Mouse (Mus musculus): ENCODE measurements around the gene Pagr1a. TPM values are rescaled to one million over a fixed set of nuclear protein-coding genes. Genes with fewer than 3 reads are reported as not detected.

The Pagr1a gene
- polyA plus RNA-seq, 1 experiment from 2014 or later, result 121 TPM

DNA sequence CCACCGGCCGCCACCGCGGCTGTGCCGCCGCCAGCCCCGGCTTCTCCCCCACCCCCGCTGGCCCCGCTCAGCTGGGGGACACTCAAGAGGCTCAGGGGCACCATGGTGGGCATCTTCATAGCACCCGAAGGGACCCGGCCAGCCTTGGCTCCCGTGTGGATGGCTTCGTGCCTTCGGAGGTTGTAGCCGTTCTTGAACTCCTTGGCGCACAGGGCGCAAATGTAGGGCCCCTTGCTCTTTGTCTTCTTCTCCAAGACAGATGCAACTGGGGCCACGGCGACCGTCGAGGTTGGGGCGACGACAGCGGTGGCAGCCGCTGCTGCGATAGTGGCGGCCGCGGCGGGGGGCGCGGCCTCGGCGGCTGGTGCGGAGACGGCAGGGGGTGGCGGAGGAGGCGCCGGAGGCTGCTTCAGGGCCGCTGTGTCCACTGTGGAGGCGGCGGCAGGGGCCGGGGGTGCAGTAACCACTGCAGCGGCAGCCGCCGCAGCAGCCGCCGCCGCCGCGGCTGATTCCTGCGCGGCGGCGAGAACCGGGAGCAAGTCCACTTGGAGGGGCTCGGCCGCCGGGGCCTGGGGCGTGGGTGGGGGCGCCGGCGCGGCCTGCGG lies 8.5 kb upstream of the Pagr1a start:
- Histone ChIP-seq H3K9me3 (no peaks in the 10 kb centered on the region), H3K4me3 (peak overlapping the region; percentile 92), H3K27me3 (ENCODE audit: poor library complexity, severe bottlenecking) (no peaks in the 10 kb centered on the region), H3K36me3 (replicated peaks) (peaks cover 76% of the 10 kb centered on the region), H3K4me1 (peaks cover 61% of the 10 kb centered on the region), H3K27ac (peak overlapping the region; percentile 100)
- peak; percentile 50 for DNase-seq (ENCODE audit: extremely low spot score, low spot score)
- WGBS, result under 1% methylated on average over 64 of the region's 65 CpGs

DNA sequence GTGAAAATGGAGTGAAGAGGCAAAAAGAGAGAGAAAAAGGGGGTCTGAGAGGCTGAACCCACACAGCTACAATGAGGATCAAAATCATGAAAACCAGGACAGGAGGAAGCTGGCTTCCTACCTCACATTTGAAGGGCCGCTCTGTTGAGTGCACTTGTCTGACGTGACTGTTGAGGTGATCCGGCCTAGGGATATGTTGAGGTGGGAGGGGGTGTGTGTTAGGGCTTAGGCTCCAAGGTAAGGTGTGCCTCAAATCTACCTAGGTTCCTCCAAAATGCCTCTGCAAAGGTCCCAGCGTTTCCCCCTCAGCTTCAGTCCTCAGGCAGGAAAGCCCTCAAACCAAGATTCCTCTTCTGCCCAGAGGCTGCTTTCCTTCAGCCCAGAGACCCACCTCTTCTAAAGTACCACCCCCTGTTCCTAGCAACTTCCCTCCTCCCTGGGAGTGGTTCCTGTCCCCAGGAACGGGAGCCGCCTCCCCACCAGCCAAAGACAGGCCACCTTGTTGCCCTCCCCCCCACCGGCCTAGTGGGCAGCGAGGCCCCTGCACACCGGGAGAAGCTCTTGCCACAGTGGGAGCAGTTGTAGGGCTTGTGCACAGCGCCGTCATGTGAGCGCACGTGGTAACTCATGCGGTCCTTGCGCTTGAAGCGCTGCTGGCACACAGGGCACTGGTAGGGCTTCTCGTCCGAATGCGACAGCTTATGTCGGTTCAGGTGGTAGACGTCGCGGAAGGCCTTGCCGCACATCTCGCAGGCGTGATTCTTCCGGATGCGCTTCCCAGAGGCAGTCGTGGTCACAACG lies 7.8 kb upstream of the Pagr1a start:
- peak overlapping the region; percentile 92 for H3K4me3 ChIP-seq
- WGBS, result under 1% methylated on average over 30 of the region's 30 CpGs
- peak overlapping the region; percentile 100 for H3K27ac ChIP-seq
- no peaks in the 10 kb centered on the region for H3K9me3 ChIP-seq
- peaks cover 69% of the 10 kb centered on the region for H3K36me3 ChIP-seq (replicated peaks)
- peak; percentile 75 for DNase-seq (ENCODE audit: extremely low spot score, low spot score)
- H3K4me1 ChIP-seq, result peaks cover 69% of the 10 kb centered on the region
- H3K27me3 ChIP-seq (ENCODE audit: poor library complexity, severe bottlenecking), result no peaks in the 10 kb centered on the region

DNA sequence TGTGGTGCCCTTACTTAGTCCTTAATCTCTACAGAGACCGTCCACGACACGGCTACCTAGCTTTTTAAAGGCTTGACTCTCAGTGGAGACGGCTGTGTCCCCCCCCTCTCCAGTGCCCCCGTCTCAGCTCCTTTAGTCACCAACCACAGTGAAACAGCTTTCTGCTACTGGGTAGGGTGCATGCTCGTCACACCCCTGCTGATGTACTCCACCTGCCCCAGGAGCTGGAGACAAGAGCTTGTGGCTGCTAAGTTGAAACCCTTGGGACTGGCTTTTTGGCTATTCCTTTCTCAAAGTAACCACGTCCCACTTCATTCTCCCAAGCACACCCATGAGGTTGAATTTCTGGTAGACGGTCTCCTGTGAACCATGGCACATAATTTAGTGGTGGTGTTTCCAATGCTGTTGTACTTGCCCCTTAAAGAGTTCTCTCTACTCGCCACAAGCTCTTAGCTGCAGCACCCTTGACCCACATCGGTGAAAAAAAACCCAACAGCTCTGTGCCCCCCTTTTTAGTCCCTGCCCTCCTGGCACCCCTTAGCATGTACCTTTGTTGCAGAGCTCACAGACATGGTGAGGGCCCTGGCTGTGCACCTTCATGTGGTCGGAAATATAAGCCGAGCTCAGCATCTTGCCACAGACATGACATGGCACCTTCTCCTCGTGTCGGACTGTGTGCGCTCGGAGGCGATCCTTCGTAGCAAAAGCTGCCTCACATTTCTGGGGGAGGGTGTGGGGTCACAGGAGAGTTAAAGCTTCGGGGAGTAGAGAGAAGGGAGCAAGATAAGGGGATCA lies 6.9 kb upstream of the Pagr1a start:
- no peak for DNase-seq (ENCODE audit: extremely low spot score, low spot score)
- 40% methylated on average over 19 of the region's 19 CpGs for WGBS

DNA sequence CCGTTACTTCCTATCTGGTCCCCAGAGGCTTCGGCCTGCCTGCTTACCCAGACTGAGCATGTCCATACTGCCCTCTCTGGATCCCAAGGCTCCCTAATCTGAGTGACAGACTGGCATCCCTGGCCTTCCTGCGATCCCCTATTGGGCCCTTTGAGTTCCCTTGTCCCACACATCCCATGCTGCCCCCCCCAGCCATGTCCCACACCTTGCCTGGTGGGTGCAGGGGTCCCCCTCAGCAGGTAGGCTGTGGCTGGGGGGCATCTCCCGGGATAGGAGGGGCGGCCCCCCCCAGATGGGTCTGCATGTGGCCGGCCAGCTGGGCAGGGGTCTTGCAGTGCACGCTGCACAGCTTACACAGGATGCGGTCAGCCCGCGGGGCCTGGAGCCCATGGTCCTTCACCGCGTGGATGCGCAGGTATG lies 6.1 kb upstream of the Pagr1a start:
- no peak for DNase-seq (ENCODE audit: extremely low spot score, low spot score)
- Histone ChIP-seq H3K9me3 (no peaks in the 10 kb centered on the region), H3K36me3 (replicated peaks) (peaks cover 52% of the 10 kb centered on the region), H3K27me3 (ENCODE audit: poor library complexity, severe bottlenecking) (no peaks in the 10 kb centered on the region), H3K27ac (peak overlapping the region; percentile 100), H3K4me1 (peaks cover 80% of the 10 kb centered on the region), H3K4me3 (peak overlapping the region; percentile 92)
- 80% methylated on average over 13 of the region's 13 CpGs for WGBS

More for the DNA sequence above, 6.9 kb upstream of the Pagr1a start:
- H3K9me3 ChIP-seq, result no peaks in the 10 kb centered on the region
- no peaks in the 10 kb centered on the region for H3K27me3 ChIP-seq (ENCODE audit: poor library complexity, severe bottlenecking)
- peaks cover 77% of the 10 kb centered on the region for H3K4me1 ChIP-seq
- peak overlapping the region; percentile 100 for H3K27ac ChIP-seq
- H3K4me3 ChIP-seq, result peak overlapping the region; percentile 92
- peaks cover 60% of the 10 kb centered on the region for H3K36me3 ChIP-seq (replicated peaks)

DNA sequence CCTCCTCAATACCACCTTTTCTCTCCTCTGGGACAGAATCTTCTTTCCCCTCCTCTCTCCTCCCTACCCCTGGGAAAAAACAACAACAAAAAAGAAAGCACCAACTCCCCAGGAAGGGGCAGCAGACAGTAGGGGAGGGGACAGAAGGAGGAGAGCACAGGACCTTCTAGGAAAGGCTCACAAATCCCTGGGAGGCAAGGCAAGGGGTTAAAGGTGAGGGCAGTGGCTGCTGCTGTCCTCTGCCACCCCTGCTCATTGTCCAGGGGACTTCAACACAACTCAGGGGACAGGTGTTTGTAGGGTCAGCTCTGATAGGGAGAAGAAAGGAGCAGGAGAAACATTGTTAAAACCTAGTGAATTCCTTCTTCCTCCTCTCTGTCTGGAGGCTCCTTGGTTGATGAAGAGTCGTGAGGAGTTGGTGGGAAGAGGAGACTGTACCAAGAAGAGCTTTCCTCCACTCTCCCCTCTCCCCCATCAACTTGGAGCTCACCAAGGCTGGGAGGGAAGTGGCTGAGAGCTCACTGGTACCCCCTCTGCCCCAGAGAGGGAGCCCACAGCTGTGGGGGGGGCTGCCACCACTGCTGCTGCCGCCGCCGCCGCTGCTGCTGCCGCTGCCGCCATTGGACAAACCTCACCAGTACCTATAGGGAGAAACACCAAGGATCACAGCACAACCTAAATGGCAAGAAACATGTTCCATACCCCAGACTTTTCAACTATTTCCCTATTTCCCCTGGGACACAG lies 5.5 kb upstream of the Pagr1a start:
- Histone ChIP-seq H3K27ac (peak overlapping the region; percentile 100), H3K4me3 (peak overlapping the region; percentile 92), H3K9me3 (no peaks in the 10 kb centered on the region), H3K27me3 (ENCODE audit: poor library complexity, severe bottlenecking) (no peaks in the 10 kb centered on the region), H3K36me3 (replicated peaks) (peaks cover 46% of the 10 kb centered on the region), H3K4me1 (peaks cover 80% of the 10 kb centered on the region)
- 85% methylated on average over 7 of the region's 7 CpGs for WGBS
- DNase-seq (ENCODE audit: extremely low spot score, low spot score), result no peak

DNA sequence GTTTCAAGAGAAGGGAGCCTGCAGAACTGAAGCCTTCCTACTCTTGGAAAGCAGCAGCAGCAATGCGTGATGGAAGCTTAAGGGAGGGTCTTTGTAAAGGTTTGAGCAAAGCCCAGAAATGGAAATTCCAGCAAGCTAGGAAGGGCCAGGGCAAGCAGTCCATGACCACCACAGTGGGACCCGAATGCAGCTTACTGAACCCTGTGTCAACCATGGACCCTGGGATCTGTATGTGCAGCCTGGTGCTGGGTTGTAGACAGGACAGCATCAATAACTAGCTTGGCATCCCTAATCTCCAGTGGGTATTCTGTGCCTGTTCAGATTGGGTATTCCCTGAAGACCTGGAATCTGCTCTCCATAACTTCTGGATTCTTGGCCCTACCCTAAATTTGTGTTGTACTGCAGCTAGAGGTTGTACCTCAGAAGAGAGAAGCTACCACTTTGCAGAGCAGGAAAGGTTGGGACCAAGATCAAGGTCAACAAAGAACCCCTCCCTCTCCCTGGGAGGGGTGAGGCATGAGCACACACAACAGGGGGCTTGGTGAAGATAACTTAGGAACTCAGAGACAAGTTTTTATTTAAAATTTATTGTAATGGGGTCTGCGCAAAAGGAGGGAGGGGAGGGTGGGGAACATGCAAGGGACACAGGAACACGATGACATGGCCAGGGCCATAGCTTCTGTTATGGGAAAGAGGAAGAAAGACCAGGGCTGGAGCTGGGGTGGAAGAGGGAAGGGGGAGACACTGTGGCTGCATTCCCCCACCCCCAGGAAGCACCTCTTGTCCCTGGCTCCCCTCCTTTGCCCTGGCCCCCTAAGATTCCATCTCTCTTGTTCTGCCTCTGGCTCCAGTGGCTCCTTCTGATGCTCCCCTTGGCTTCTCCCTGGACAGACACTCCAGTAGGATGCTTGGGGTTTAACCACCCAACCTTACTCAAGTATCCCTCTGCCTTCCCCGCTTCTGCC lies 4.7 kb upstream of the Pagr1a start:
- Histone ChIP-seq H3K27ac (peak overlapping the region; percentile 100), H3K27me3 (ENCODE audit: poor library complexity, severe bottlenecking) (no peaks in the 10 kb centered on the region), H3K4me1 (peaks cover 83% of the 10 kb centered on the region), H3K9me3 (no peaks in the 10 kb centered on the region), H3K4me3 (peak overlapping the region; percentile 92), H3K36me3 (replicated peaks) (peaks cover 42% of the 10 kb centered on the region)
- DNase-seq (ENCODE audit: extremely low spot score, low spot score), result no peak
- 46% methylated on average over 5 of the region's 5 CpGs for WGBS

DNA sequence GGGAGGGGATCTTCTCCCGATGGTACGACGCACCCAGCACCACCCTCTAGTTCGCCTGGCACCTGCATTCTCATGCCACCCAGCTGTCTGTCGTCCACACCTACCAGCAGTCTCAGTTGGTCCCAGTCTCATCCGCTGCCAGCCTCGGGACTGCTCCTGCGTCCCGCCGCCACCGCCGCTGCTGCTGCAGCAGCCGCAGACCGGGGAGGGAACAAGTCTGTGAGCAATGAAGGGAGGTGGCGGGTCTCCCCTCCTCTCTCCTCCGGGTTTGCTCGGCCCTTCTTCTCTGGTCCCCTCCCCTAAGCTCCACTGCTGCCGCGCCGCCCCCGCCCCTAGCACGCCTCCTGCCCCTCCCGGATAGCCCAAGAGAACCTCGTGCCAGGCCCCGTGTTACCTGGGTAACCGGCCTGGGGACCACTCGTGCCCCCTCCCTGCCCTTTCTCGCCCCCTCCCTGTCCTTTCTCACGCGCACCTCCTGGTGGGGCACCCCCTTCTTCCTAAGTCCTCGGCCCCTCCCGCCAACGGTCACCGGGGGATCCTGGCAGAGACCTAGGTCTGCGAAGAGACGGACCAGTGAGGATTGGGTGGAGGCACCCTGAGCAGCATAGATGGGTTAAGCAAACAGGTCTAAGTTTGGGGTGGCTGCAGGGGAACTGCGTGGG lies 3.9 kb upstream of the Pagr1a start, which contains the start of the genes Gm42742 and Prrt2:
Gene Gm42742, minus strand, starts transcription at position 197 of the 662 bp plus-strand sequence.
Gene Prrt2, minus strand, starts transcription at position 311 of the 662 bp plus-strand sequence.
- WGBS, result 1% methylated on average over 37 of the region's 37 CpGs

DNA sequence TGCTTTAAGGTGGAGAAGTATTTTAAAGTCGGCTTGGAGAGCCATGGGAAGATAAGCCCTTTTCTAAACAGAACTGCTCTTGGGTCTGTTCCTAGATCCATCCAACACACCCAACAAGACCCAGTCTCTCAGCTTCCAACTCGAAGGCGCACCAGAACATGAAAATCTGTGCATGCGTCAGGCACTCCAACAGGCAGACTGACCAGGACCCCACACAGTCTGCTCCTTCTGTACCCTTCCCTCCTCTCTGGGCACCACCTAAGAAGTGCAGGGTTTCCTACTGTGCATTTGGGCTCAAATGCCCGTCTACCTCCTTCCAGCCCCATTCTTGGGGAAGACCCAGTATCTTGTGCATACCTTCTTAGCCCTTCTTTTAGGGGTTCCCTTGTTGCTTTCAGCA lies 3.3 kb upstream of the Pagr1a start:
- no peak for DNase-seq (ENCODE audit: extremely low spot score, low spot score)
- Histone ChIP-seq H3K27me3 (ENCODE audit: poor library complexity, severe bottlenecking) (no peaks in the 10 kb centered on the region), H3K36me3 (replicated peaks) (peaks cover 43% of the 10 kb centered on the region), H3K27ac (peak overlapping the region; percentile 100), H3K4me3 (peak overlapping the region; percentile 92), H3K4me1 (peaks cover 95% of the 10 kb centered on the region), H3K9me3 (no peaks in the 10 kb centered on the region)
- 45% methylated on average over 5 of the region's 5 CpGs for WGBS

More for the DNA sequence above, 3.9 kb upstream of the Pagr1a start, which contains the start of the genes Gm42742 and Prrt2:
- Histone ChIP-seq H3K4me1 (peaks cover 90% of the 10 kb centered on the region), H3K27ac (peak within 1 kb of the TSS; percentile 100), H3K4me3 (peak within 1 kb of the TSS; percentile 92), H3K9me3 (no peaks in the 10 kb centered on the region), H3K36me3 (replicated peaks) (peaks cover 42% of the 10 kb centered on the region), H3K27me3 (ENCODE audit: poor library complexity, severe bottlenecking) (no peaks in the 10 kb centered on the region)
- DNase-seq (ENCODE audit: extremely low spot score, low spot score), result peak; percentile 73

DNA sequence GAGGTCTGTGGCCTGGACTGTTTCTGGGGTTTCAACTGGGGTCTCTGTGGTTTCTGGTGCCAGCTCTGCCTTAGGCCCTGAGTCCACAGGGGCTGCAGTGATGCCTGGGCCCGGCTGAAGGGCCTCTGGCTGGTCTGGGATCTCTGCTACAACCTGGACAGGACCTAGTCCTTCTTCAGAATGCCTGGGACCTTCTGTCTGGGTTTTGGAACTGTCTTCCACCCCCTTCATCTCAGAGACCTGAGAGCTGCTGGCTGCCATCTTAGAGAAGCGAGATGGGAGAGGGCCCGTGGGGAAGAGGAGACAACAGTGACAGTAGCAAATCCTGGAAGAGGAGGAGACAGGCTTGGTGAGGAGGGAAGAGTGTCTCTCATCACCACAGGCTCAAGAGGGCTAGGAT lies 2.9 kb upstream of the Pagr1a start:
- Histone ChIP-seq H3K4me1 (peaks cover 96% of the 10 kb centered on the region), H3K27ac (peak overlapping the region; percentile 100), H3K9me3 (no peaks in the 10 kb centered on the region), H3K27me3 (ENCODE audit: poor library complexity, severe bottlenecking) (no peaks in the 10 kb centered on the region), H3K36me3 (replicated peaks) (peaks cover 43% of the 10 kb centered on the region), H3K4me3 (peak overlapping the region; percentile 92)
- DNase-seq (ENCODE audit: extremely low spot score, low spot score), result no peak
- 67% methylated on average over 3 of the region's 3 CpGs for WGBS

DNA sequence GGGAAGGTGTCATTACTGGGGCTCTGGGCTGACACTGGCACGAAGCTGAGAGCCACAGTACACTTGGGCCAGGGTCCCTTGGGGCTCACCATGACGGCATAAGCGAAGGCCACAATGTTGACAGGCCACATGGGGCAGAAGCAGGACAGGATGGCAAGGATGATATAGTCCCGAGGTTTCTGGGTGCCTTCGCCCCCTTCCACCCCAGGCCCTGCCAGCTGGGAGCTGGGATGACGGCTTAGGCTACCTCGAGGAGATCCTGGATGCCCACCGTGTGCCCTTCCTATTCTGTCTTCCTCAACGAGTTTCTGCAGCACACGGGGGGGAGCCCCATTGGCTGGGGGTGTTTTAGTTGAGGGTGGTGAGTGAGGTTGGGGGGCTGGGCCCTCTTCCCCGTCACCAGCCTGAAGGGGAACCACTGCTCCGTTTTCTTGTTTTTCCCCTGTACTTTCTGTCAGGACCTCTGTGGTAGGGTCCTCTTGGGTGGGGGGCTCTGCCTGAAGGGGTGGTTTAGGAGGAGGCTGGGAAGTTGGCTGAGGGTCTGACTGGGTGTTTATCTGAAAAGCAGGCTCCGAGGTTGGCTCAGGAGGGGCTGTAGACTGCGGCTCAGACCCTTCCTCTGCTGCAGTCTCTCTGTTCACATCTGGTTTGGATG lies 2.3 kb upstream of the Pagr1a start:
- WGBS, result 83% methylated on average over 14 of the region's 14 CpGs
- no peaks in the 10 kb centered on the region for H3K9me3 ChIP-seq
- peak overlapping the region; percentile 92 for H3K4me3 ChIP-seq
- H3K4me1 ChIP-seq, result peaks cover 96% of the 10 kb centered on the region
- peaks cover 43% of the 10 kb centered on the region for H3K36me3 ChIP-seq (replicated peaks)
- H3K27ac ChIP-seq, result peak overlapping the region; percentile 100
- no peak for DNase-seq (ENCODE audit: extremely low spot score, low spot score)
- no peaks in the 10 kb centered on the region for H3K27me3 ChIP-seq (ENCODE audit: poor library complexity, severe bottlenecking)
